Mouse (Mus musculus): Measurements from ENCODE around the gene Pomgnt1.

Gene Pomgnt1

DNA sequence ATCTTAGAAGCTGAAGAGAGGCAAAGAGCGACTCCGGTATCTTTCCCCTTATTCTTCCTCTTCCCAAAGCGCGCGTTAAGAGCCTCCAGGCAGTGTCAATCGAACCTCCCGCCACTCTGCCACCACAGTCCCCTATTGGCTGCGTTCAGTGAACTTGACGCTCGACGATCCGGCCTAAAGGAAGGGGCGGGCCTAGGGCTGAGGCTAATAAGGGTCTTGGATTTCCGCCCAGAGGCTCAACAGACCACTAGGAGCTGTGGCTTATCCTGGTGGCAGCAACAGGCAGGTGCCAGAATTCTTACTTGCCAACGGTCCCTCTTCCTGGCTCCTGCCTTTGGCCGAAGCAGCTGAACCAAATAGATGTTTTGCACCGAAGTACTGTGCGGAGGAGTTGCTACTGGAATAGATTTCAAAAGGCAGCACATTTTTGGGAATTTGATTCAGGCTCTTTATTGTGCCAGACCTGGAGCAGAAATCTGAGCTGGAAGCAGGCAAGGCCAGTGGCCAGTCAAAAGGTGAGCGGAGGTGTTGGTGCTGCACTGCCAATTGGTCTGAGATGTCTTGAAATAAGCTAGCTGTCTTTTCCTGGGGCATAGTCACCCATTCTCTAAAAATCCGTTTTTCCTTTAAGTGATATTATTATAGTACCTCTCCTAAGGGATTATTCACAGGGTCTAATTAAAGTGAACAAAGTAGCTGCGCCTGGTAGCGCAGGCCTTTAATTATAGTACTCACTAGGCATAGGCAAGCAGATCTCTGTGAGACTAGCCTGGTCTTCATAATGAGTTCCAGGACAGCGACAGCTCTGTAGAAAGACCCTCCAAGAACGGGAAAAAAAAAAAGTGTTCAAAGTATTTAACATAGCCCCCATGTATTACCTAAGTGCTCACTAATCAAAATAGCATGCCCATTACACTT is at the start of gene Pomgnt1, which contains the start of gene Rad54l:
Gene Pomgnt1, plus strand, starts transcription at position 239 of the 918 bp plus-strand sequence.
Gene Rad54l, minus strand, starts transcription at position 89 of the 918 bp plus-strand sequence.
- peak; percentile 82 for DNase-seq

DNA sequence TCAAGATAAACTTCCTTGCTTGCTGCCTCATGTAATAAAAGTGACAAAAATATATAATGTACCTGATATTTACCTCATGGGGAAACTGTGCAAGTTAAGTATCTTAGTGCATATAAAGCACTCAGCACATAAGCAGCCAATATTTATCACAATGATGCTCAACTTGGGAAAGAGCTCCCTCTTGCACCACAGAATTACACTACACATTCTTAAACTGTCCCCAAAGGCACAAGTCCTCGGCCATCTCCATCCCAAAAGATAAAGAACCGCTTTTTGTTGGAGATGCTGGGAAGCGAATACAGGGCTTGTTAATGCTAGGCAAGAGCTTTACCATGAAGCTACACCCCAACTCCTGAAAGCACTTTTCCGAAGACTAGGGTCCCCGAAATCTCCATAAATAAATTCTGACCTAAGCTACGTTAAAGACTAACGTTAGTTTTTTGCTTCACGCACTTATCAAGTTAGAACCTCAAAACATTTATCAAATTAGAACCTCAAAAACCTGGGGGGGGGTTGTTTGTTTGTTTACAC is 49.4 kb upstream of the Pomgnt1 start:
- peak; percentile 24 for DNase-seq

DNA sequence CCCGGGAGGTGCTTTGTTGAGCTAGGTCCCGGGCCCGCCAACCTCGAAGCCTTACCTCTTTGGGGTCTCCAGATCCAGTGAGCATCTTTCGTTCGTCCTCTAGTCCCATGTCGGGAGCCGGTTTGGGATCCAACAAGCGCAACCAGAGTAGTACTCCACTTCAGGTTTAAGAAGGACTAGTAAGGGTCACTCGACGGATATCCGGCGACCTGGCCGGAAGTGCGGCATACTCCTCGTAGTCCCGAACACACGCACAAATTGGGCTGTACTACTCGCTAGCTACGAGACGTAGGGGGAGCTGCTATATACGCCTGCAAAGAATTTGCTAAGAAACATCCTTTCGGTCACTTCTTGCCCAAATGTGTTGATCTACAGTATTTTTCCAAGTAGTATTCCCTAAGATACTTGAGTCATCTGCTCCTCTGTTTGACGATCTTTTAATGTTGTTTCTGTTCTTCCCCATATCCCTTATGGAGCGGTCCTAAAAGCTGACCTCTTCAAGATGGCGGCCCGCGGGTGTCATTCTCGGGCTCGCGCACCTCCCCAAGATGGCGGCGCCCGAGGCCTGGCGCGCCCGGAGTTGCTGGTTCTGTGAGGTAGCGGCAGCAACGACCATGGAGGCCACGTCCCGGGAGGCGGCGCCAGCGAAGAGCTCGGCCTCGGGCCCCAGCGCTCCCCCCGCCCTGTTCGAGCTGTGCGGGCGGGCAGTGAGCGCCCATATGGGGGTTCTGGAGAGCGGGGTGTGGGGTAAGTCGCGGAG is 48.6 kb upstream of the Pomgnt1 start, which contains the start of the genes Uqcrh and Lrrc41:
Gene Uqcrh, minus strand, starts transcription at position 211 of the 760 bp plus-strand sequence.
Gene Lrrc41, plus strand, starts transcription at position 409 of the 760 bp plus-strand sequence.
- peak; percentile 96 for DNase-seq

- peak; percentile 81 for DNase-seq
These were observed 47.8 kb upstream of the Pomgnt1 start for GRCm38 (mm10) chr4:116075631-116076368.

DNA sequence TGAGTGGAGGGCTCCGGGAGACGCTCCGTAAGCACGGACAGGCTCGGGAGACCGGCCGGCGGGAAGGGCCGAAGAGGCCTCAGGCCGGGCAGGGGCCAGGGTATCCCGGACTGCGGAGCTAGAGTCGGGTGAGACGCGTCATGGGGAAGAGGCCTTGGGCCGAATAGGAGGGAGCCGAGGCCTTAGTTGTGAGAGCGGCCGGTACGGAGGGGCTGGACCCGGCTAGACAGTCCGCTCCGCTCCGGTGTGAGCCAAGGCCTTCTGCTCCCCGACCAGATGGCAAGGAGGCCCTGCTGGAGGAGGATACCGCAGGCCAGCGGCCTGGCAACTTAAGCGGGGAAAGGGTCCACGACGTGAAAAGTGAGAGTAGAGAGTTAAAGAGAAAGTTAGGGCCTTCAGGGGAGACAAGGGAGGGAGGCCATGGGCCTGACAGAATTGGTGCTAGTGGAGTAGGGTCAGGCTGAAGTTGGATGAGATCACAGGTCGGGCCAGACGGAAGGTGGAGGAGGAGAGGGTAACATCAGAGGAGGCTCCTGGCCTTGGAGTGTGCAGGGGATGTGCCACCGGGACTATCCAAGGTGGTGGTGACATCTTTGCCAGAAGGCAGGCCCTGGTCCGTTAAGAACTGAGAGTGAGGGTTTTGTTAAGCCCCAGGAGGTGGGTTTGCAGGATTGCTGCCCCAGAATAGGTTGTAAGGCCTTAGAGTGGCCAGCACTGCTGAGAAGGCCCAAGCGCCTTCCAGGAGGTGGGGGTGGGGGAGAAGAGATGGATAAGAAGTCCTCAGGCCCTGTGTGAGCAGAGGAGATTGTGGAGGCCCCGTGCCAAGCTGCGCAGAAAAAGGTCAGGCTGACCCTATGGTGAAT is 47.0 kb upstream of the Pomgnt1 start:
- peak; percentile 67 for DNase-seq

DNA sequence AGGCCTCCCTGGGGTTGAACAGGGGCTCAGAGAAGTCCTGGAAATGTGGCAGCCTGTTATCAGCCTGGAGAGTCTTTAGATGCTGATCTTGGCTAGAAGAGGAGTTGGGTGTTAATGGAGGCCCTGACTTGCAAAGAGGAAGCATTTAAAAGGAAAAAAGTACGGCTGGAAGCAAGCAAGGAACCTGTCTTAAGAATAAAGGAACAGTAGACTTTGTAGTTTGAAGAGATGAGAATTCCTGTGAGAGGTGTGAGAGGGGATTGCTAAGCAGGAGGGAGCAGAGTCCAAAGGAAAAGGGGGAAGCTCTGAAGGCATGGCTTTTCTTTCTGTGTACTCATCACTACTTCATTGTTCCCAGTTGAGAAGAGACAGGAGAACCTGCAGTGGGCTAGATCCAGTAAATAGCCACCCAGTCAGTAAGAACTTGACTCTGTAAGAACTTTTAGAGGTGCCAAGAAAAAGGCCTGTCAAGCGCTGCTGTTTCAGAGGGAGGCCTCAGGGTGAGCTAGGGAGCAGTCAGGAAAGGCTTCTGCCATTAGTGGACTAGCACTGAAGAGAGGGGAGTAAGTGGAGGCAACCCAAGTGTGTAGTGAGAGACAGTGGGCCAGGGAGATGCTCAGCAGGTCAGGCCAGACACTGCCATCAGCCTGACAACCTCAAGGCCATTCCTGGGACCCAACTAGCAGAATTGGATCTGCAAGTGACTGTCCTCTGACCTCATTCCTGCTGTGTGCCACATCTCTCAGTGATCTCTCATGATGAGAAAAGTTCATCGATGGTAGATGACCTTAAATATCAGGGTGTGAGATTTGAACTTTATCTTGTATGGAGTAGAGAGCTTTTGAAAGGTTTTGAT is 46.2 kb upstream of the Pomgnt1 start:
- DNase-seq, result peak; percentile 36

DNA sequence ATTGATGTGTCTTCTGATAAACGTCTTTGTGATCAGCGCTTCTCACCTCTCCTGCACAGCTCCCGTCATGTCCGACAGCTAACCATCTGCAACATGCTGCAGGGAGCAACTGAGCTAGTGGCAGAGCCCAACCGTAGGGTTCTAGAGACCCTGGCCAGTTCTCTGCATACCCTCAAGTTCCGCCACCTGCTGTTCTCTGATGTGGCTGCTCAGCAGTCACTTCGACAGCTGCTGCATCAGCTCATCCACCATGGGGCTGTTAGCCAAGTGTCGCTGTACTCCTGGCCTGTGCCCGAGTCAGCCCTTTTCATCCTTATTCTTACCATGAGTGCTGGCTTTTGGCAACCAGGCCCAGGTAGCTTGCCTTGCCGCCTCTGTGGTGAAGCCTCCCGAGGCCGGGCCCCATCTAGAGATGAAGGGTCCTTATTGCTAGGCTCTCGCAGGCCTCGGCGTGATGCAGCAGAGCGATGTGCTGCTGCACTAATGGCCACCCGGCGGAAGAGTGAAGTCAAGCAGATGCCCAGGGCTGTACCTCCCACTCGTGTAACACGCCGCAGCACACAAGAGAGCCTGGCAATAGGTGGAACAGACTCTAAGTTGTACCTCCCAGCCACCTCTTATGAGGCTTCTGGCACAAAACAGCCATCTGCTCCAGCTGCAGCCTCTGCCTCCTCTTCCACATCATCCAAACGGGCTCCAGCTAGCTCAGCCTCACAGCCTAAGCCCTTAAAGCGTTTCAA is 35.0 kb upstream of the Pomgnt1 start:
- DNase-seq, result no peak

GRCm38 (mm10) chr4:116096291-116096690 is 27.3 kb upstream of the Pomgnt1 start:
- DNase-seq, result no peak

GRCm38 (mm10) chr4:116097211-116097610 is 26.4 kb upstream of the Pomgnt1 start:
- DNase-seq, result no peak

GRCm38 (mm10) chr4:116100959-116101358 is 22.7 kb upstream of the Pomgnt1 start:
- no peak for DNase-seq

GRCm38 (mm10) chr4:116105278-116105677 is 18.4 kb upstream of the Pomgnt1 start:
- no peak for DNase-seq

GRCm38 (mm10) chr4:116110695-116111094 is 12.9 kb upstream of the Pomgnt1 start:
- no peak for DNase-seq

- no peak for DNase-seq
These were observed 12.2 kb upstream of the Pomgnt1 start for GRCm38 (mm10) chr4:116111486-116111885.

GRCm38 (mm10) chr4:116122762-116123161 is 878 bp upstream of the Pomgnt1 start:
- no peak for DNase-seq

DNA sequence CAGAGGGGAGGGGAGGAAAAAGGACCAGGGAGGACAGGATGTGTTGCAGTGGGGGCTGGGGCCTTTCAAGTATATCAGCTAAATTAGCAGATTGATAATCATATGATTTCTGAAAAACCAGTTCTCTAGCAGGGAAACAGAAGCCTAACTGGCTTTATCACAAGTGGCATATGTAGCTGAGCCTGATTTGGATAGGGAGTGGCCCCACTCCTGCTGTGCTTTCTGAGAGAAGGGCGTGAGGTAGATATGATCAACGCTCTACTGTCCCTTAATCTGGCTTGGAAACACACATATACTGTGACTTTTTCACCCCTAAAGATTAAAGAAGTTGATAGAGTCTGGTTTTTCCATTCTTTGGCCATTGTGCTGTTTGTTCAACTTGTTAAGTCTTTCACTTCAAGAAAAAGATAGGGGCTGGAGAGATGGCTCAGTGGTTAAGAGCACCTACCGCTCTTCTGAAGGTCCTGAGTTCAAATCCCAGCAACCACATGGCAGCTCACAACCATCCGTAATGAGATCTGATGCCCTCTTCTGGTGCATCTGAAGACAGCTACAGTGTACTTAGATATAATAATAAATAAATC is 2.3 kb downstream of the Pomgnt1 start:
- no peak for DNase-seq

GRCm38 (mm10) chr4:116127956-116128355 is 4.3 kb downstream of the Pomgnt1 start:
- no peak for DNase-seq

DNA sequence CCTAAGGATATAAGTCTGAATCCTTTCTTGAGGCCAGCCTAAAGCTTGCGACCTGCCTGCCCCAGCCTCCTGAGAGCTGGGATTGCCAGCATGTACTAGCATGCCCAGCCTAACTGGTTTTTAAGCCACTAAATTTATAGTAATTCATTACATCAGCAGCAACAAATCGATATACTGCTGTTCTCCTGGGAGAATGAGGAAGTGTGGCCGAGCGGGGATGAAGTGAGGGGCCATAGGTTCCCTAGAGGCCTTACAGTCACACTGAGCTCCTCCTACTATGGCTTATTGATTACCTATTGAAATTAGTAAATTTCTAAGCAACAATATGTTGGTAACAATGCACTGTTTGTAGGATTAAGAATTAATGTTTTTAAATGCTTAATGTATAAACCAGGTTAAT is 9.5 kb downstream of the Pomgnt1 start:
- DNase-seq, result no peak

DNA sequence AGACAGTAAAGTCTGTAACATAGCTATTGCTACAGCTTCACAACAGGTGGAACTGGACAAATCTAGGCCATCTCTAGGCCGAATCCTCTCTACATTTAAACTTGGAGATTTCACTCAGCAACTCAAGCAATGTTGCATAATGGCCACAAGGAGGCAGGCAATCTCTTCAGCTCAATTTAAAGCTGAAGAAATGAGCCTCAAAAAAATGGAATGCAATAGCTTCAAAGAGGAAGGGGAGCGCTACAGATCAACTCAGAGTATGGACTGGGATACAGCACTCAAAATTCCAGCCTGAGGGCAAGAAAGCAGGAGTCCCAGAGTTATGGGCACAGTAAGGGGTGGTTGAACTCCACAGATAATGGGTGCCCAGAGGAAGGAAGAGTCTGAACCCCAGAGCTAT is 11.3 kb downstream of the Pomgnt1 start:
- DNase-seq, result peak; percentile 35

- DNase-seq, result peak; percentile 37
These were observed 13.9 kb downstream of the Pomgnt1 start for GRCm38 (mm10) chr4:116137421-116137996.
